ENCODE assay signal across 9 mouse cellular contexts in the genomic region with DNA sequence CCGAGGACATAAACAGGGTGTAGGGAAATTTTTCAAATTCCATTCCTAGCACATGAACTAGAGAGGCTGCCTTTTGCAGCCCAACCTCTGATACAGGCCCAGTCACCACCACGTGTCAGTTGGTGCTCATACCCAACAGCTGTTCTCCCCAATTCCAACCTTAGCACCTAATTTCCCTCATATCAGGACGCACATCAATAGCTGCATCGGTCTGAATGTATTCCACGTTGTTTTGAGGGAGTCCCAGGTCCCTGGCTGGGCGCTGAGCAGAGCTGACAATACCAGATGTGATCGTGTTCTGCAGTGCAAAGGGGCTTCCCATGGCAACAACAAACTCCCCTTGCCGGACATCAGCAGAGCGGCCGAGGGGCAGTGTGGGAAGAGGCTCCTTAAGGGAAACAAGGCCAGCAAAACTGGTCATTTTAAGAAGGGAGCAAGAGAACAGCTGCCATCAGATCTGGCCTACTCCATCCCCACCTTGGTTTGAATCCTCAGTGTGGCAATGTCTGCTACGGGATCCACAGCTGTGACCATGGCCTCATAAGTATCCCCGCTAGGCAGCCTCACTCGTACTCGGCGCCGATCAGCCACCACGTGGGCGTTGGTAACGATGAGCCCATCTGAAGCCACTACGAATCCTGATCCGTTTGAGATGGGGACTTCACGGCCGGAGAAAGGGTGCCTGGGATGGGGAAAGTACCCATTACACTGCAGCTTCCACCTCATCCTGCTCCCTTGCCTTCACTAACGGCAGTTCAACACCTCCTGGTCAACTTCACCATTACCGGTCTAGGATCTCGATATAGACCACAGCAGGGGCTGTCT. TPM values are rescaled to one million over a fixed set of nuclear protein-coding genes. Genes with fewer than 3 reads are reported as not detected.
A peak's percentile ranks its signal among the peaks of the same experiment; 100 is the strongest.
DNase-seq lines count a peak whose midpoint lies in the region; ATAC-seq lines count a peak whose summit lies in the region.
"Had no signal": no experiment of that assay in that cellular context is flagged by ENCODE, and none has a peak within 500 bp of the region (broad histone marks: within the 10 kb centered on the region; RNA-seq: fewer than 3 reads in every experiment).

No protein-coding gene starts in this region.

- intact Hi-C loops in left cerebral cortex, postnatal 25 days (cut with DNase I), result no loop called here

- ATAC-seq in granulocyte monocyte progenitor cell, adult 5-6 weeks (replicated peaks; ENCODE audit: poor library complexity, severe bottlenecking), result peak; percentile 25

- peak; percentile 56 to 79 for DNase-seq in adrenal gland, adult (ENCODE audit: inconsistent age in 2 of 2, low spot score in 1 of 2)
- DNase-seq in adrenal gland, postnatal 4 days (ENCODE audit: low spot score in 2 of 2), result no peak
- DNase-seq in CD4-positive helper T cell, adult 2 months (ENCODE audit: low read depth, low spot score), result peak; percentile 69
- peak; percentile 36 for DNase-seq in cerebellum, adult 8-10 months
- DNase-seq in left cerebral cortex, postnatal 25 days (ENCODE audit: low spot score in 2 of 2), result peak; percentile 40 to 49
- DNase-seq in mesoderm, embryonic 11.5 days (ENCODE audit: low read depth, low spot score), result peak; percentile 47
- peak; percentile 24 to 40 for DNase-seq in spleen, postnatal 14 days (ENCODE audit: low spot score in 2 of 2)

RNA-seq across cellular contexts. Expression of a gene that starts 1.0 kb away (rescaled TPM):
- total RNA-seq in adrenal gland, postnatal 4 days (2021), result 100 to 1,000 TPM; 170 to 175 TPM
- total RNA-seq in granulocyte monocyte progenitor cell, adult 5-6 weeks (2014; fragmentation: Nextera tagmentation), result 235 and 242 TPM in 2 replicates
- total RNA-seq in granulocyte monocyte progenitor cell, adult 5-6 weeks (2017), result 120 and 136 TPM in 2 replicates
- 100 to 1,000 TPM; 100 to 114 TPM for total RNA-seq in left cerebral cortex, postnatal 25 days (2021)

RNA-seq across cellular contexts. Expression of a gene that starts 1.7 kb away (rescaled TPM):
- 10 to 100 TPM; 63.3 to 68.5 TPM for total RNA-seq in adrenal gland, postnatal 4 days (2021)
- 96.9 and 114 TPM in 2 replicates for total RNA-seq in granulocyte monocyte progenitor cell, adult 5-6 weeks (2014; fragmentation: Nextera tagmentation)
- total RNA-seq in granulocyte monocyte progenitor cell, adult 5-6 weeks (2017), result 66.2 and 81.3 TPM in 2 replicates
- 10 to 100 TPM; 42.9 to 45.4 TPM for total RNA-seq in left cerebral cortex, postnatal 25 days (2021)

RNA-seq across cellular contexts. Expression of a gene that starts 4.3 kb away (rescaled TPM):
- total RNA-seq in adrenal gland, postnatal 4 days (2021), result 1 to 10 TPM; 4.1 to 4.4 TPM
- total RNA-seq in granulocyte monocyte progenitor cell, adult 5-6 weeks (2014; fragmentation: Nextera tagmentation), result 0.81 and 2.4 TPM in 2 replicates
- 1.1 and 1.6 TPM in 2 replicates for total RNA-seq in granulocyte monocyte progenitor cell, adult 5-6 weeks (2017)
- under 1 TPM; 0.25 to 0.99 TPM for total RNA-seq in left cerebral cortex, postnatal 25 days (2021)

RNA-seq across cellular contexts. Expression of a gene that starts 16.7 kb away (rescaled TPM):
- 10 to 100 TPM; 24.0 to 30.0 TPM for total RNA-seq in adrenal gland, postnatal 4 days (2021)
- not detected in 2 replicates for total RNA-seq in granulocyte monocyte progenitor cell, adult 5-6 weeks (2014; fragmentation: Nextera tagmentation)
- not detected in 2 replicates for total RNA-seq in granulocyte monocyte progenitor cell, adult 5-6 weeks (2017)
- not detected for total RNA-seq in left cerebral cortex, postnatal 25 days (2021)
- total RNA-seq: layer of hippocampus, adult 18-20 months had no signal

RNA-seq across cellular contexts. Expression of a gene that starts 19.4 kb away (rescaled TPM):
- total RNA-seq in adrenal gland, postnatal 4 days (2021), result 1 to 10 TPM; 6.2 to 9.4 TPM
- total RNA-seq in granulocyte monocyte progenitor cell, adult 5-6 weeks (2014; fragmentation: Nextera tagmentation), result 9.0 TPM in 1 of 2 replicates, not detected in the other
- total RNA-seq in granulocyte monocyte progenitor cell, adult 5-6 weeks (2017), result 0.46 and 2.2 TPM in 2 replicates
- total RNA-seq in left cerebral cortex, postnatal 25 days (2021), result 1 to 10 TPM; 1.9 to 2.7 TPM

Comparison
In these comparisons a context has a peak if more than half of its experiments do, and no peak if none do; other contexts are left out.
1. DNase-seq: peak in adrenal gland, adult (2 of 2), CD4-positive helper T cell, adult 2 months (single experiment), cerebellum, adult 8-10 months (single experiment), left cerebral cortex, postnatal 25 days (2 of 2), mesoderm, embryonic 11.5 days (single experiment) and spleen, postnatal 14 days (2 of 2); none in adrenal gland, postnatal 4 days (0 of 2).